Mouse (Mus musculus) erythroblast, embryonic 14.5 days (primary cell): ENCODE data around the gene Myo1c.

ENCODE experiments used
- GATA1 ChIP-seq: IDR thresholded peaks from 2 replicates; pipeline ENCODE4 v1.6.1; 2012; ENCODE audit warnings: low read length, inconsistent platforms, mixed read lengths
- TAL1 ChIP-seq: IDR thresholded peaks from 3 replicates; pipeline ENCODE4 v1.6.1; 2012; ENCODE audit warnings: low read length, inconsistent platforms, mixed read lengths

DNA sequence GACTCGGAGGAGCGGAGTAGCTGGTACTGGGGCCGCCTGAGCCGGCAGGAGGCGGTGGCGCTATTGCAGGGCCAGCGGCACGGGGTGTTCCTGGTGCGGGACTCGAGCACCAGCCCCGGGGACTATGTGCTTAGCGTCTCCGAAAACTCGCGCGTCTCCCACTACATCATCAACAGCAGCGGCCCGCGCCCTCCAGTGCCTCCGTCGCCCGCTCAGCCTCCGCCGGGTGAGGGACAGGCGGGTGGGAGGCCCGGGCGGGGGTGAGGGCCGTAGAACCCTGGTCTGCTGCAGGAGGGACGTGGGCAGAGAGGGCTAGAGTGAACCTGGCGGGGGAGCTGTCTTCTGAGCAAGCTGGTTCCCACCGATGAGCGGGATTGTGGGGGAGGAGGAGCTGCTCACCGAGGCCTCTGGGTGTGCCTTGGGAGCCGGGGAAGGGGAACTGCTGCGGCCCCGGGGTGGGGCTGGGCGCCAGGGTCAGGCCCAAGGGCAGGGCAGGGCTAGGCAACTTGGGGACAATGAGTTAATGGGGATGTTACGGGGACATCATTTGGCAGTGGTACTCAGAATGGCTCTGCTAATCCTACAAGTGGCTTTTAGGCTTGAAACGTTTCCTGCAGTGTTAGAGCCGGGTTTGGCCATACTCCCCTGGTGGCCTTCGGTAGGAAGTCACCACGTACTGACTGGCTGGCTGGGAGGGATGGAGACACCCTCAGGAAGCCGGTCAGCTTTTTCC is 29.3 kb downstream of the Myo1c start:
- TF ChIP-seq TAL1 = no peak
- TF ChIP-seq GATA1 = no peak
